Mouse (Mus musculus) neural tube, embryonic 10.5 days (tissue): ENCODE results near the gene Iqub.
A peak's percentile ranks its signal among the peaks of the same experiment; 100 is the strongest.

Experiments
- DNase-seq: peaks from one replicate; pipeline ENCODE4 v3.0.0-alpha.2; 2017; ENCODE audit warnings: low spot score; ENCODE audit errors: extremely low spot score

Gene Iqub

DNA sequence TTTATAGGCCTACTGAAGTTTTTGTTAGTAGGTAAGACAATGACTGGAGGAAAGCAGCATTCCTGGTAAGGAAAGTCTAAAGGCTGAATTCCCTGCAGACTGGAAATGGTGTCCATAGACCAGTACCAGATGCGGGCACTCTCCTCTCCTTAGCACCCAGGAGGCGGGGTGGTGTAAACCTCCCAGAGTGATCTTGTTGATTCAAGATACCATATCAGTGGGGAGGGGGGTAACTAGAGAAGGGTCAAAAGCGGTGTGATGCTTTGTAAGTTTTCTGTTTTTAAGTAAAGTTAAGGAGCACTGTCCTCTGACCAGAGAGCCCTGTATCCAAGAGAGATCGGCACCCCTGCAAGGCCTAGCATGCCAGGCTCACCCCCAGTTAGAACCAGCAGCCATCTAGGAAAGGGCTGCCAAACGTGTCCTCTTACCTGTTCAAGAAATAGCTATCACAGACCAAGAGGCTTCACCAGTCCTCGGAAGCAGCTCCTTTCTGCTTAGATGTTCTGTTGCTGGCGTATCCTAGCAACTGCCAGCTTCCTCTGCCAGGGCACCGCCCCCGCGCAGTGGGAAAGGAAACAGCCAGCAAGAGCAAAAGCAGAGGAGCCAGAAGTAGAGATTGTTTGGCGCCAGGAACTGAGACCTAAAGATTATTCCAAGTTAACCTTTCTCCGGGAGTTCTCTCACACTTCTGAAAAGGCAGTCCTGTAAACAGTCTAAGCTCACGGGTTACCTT lies at the start of gene Iqub:
Gene Iqub, minus strand, starts transcription at position 516 of the 733 bp plus-strand sequence.
- peak; percentile 30 for DNase-seq

GRCm38 (mm10) chr6:24564081-24564480 lies 49.2 kb upstream of the Iqub start:
- DNase-seq: no peak

DNA sequence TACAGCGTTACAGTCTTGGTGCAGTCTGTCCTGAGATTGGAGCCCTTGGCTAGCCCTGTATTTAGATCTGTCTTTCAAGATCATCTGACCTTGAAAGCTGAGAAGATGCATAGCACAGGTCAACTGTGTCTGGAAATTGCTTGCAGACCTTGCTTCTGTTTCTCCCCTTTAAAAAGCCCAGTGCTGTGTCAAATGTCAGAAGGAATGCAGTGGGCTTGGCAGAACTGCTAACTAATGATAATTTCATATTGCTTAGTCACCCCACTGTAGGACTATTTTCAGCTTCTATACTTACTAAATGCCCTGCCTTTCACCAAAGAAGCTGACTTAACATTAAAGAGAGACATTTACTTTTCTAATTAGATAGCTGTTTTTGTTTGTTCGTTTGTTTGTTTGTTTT lies 40.6 kb upstream of the Iqub start:
- no peak for DNase-seq

DNA sequence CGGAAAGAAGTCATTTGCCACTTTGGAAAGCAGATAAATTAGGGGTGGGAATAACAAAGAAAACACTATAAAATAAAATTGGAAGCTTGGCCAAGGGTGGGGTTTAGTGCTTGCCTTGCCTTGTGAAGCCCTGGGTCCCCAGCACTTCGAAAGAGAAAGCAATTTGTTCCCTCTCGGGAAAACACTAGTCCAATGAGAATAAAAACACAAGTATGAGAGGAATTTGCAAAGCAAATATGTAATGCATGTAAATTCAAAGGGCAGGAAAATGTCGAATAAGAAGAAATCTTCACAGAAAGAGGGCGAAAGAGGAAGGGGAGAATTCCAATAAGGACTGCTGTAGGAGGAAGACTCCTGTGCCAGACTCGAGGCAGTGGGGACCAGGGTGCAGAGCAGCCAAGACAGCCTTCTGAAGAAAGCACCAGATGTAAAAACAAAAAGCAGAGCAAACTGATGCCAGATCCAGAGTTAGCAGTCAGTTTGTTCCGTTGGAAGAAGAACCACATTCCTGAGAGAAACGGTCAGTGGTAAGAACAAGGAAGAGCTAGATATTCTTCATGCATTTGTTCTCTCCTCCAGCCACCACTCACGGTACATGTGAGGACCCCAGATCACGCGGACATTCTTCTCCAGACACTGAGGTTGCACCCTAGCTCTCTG lies 39.7 kb upstream of the Iqub start:
- DNase-seq: no peak

- no peak for DNase-seq
Observed at GRCm38 (mm10) chr6:24552046-24552445, 37.2 kb upstream of the Iqub start.

GRCm38 (mm10) chr6:24549801-24550200 lies 34.9 kb upstream of the Iqub start:
- no peak for DNase-seq

GRCm38 (mm10) chr6:24546716-24547420 lies 32.0 kb upstream of the Iqub start:
- DNase-seq: no peak

- DNase-seq: no peak
Observed at GRCm38 (mm10) chr6:24543119-24543591, 28.3 kb upstream of the Iqub start.

- no peak for DNase-seq
Observed at GRCm38 (mm10) chr6:24542393-24542792, 27.5 kb upstream of the Iqub start.

- no peak for DNase-seq
Observed at GRCm38 (mm10) chr6:24540106-24540505, 25.2 kb upstream of the Iqub start.

DNA sequence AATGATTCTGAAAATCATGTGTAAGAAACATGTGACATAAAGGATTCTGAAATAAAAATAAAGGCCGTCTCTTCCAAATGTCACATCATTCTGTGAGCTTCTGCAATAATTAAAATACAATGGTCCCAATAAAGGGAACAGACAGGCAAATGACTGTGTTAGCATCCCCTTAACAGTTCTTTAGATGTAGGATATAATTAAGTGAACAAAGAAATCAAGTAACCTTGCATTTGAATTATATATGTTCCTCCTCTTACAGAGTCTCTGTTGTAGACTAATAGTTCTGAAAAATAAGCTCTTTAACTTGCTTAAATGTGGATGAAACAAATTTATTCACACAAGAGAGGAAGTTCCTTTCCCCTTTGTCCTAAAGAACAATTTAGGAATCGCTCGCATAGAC lies 23.6 kb upstream of the Iqub start:
- DNase-seq: no peak

DNA sequence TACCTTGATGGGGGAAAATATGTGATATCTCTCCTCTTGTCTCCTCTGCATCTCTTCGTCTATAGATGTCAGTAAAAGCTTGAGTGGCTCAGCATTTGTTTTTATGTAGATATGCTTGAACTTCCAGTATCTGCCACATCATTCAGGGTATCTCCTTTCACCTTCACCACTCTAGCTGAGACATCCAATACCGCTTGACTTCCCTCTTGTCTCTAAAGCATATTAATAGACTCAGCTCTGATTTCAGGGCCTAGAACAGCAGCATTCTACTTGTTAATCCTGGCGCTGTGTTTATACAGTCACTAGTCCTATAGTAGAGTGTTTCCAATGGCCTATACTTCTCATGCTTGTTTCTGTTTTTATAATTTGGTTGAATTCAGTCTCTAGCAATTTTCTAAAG lies 17.9 kb upstream of the Iqub start:
- no peak for DNase-seq

DNA sequence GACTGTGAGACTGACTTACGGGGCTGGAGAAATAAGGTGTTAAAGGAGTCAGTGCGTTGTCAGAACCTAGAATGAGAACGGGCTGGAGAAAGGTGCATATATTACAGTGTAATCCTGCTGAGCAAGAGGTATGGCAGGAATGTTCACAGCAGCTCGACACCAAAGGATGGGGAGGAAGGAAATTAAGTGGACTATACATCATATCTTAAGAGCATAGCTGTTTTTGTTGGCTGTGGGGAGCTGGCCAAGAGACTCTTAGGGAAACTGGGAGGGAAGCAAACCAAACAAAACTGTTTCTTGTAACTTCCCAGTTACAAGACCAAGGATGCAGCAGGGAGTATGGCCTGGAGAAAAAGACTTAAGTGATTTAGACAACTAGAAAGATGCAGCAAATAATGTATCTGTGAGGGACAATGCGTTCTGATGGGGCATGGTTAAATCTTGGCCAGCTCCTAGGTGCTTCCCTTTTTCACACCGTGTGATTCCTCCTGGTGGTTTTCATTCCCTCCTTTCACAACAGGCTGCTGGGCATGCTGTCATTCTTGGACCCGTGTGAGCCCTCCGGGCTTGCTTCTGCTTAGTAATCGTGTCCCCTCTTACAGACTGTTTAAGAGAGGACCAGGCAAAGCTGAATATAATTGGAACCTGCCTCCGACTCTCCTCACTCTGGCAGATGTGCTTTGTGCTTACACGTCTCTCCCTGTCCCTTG lies 16.0 kb upstream of the Iqub start:
- no peak for DNase-seq

GRCm38 (mm10) chr6:24530166-24530565 lies 15.3 kb upstream of the Iqub start:
- no peak for DNase-seq

- no peak for DNase-seq
Observed at GRCm38 (mm10) chr6:24528064-24528243, 13.1 kb upstream of the Iqub start, which contains the start of gene Asb15. Asb15 (plus strand) TSS chr6:24528144.

- peak; percentile 91 for DNase-seq
Observed at GRCm38 (mm10) chr6:24527155-24528063, 12.5 kb upstream of the Iqub start, which contains the start of gene Ndufa5. Ndufa5 (minus strand) TSS chr6:24528013.

DNA sequence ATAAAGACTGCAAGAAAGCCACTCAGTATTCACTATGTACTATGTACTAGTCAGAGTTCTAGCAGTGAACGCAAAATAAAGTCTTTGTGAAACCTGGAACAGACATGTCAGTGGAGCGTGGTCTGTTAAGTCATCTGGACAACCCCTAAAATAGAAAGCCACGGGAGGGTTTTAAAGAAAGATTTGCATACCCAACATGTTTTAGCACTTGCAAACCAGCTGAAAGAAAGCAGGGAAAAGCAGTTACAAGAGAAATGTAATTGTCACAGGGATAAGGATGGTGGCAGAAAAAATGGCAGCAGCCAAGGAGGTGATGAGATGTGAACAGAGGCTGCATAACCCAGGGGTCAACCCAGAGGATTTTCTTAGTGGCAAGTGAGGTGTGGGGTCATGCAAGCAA lies 10.8 kb upstream of the Iqub start:
- DNase-seq: no peak

GRCm38 (mm10) chr6:24516197-24516596 lies 1.3 kb upstream of the Iqub start:
- no peak for DNase-seq

- no peak for DNase-seq
Observed at GRCm38 (mm10) chr6:24504141-24504540, 10.7 kb downstream of the Iqub start.

DNA sequence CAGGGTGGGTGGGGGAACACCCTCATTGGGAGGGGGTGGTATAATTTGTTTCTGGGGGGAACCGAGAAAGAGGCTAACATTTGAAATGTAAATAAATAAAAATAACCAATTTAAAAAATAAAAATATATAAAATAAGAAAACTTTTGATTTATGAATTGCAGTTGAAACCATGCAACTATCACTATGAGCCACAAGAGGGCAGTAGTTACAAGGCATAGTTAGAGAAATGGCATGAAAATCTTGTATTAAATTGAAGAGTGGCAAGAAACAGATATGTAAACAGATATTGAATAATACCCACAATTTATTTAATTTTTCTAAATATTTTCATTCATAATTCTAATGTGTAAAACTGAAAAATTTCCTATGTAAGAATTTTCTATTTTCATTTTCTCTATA lies 24.5 kb downstream of the Iqub start:
- DNase-seq: no peak

DNA sequence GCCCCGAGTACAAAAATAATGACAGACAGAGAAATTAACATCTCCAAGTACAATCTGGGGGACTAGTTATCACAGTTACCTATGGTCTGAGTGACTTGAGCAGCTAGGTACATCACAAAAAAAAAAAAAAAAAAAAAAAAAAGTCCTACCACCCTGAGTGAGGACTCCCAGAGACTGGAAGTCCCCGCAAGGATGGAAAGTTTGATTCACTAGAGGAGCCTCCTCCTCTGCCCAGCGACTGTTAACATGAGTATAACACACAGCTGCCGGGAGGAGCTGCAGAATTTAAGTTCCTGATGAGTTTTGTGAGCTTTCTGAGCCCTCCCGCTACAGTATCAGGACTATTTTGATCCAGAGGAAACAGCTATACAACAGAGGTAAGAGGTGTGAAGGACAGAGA lies 28.3 kb downstream of the Iqub start:
- no peak for DNase-seq
